Mouse (Mus musculus) CH12.LX (cell line): ENCODE data around the gene Krt12. TPM values are rescaled to one million over a fixed set of nuclear protein-coding genes. Genes with fewer than 3 reads are reported as not detected.

Experiments
- DNase-seq: peaks from one replicate; pipeline ENCODE4 v3.0.0-alpha.2; 2013; ENCODE audit errors: extremely low read depth
- H3K27ac ChIP-seq: 2 replicates; pipeline ENCODE4 v1.5.1; 2012; ENCODE audit warnings: low read depth, mild to moderate bottlenecking, control low read depth, moderate library complexity; ENCODE audit not compliant: insufficient read depth
- H3K27me3 ChIP-seq: replicated peaks from 2 replicates; pipeline ENCODE3; 2012; ENCODE audit warnings: inconsistent platforms
- H3K36me3 ChIP-seq, 2 experiments: replicated peaks in 1 of 2; 2 replicates each; pipeline versions ENCODE3 to v1.6.1; 2012; ENCODE audit warnings: inconsistent platforms in 1 of 2, low read length in 1 of 2, mild to moderate bottlenecking in 1 of 2, mixed read lengths in 1 of 2, moderate library complexity in 1 of 2; ENCODE audit not compliant: control insufficient read depth in 1 of 2, insufficient read depth in 1 of 2
- H3K4me1 ChIP-seq, 2 experiments: 2 replicates each; pipeline ENCODE4 v1.6.1; 2012; ENCODE audit warnings: inconsistent platforms in 1 of 2, moderate library complexity in 1 of 2; ENCODE audit not compliant: insufficient read depth in 2 of 2, control insufficient read depth in 1 of 2
- H3K4me2 ChIP-seq: 2 replicates; pipeline ENCODE4 v1.6.1; 2012; ENCODE audit warnings: low read depth, mild to moderate bottlenecking, control low read depth; ENCODE audit not compliant: poor library complexity, insufficient read depth, severe bottlenecking
- H3K4me3 ChIP-seq, 3 experiments: fragments of 150-350 bp in 1 of 3; sonication (generic) in 1 of 3; replicated peaks in 1 of 3; 2 replicates each; pipeline versions ENCODE3 to v1.5.1; 2011 to 2012; ENCODE audit warnings: low read depth in 2 of 3, low read length in 2 of 3, mild to moderate bottlenecking in 2 of 3, moderate library complexity in 2 of 3, control low read depth in 1 of 3, improper control_type of control experiment in 1 of 3, inconsistent platforms in 1 of 3, mixed read lengths in 1 of 3; ENCODE audit not compliant: poor library complexity in 1 of 3
- H3K79me2 ChIP-seq: replicated peaks from 2 replicates; pipeline ENCODE4 v1.6.1; 2012; ENCODE audit warnings: mild to moderate bottlenecking, moderate library complexity; ENCODE audit not compliant: control insufficient read depth, poor library complexity, insufficient read depth, severe bottlenecking; ENCODE audit errors: extremely low read depth
- H3K9ac ChIP-seq: 2 replicates; pipeline ENCODE4 v1.6.1; 2012; ENCODE audit warnings: low read depth, mild to moderate bottlenecking, control low read depth, moderate library complexity; ENCODE audit not compliant: insufficient read depth
- H3K9me3 ChIP-seq: replicated peaks from 2 replicates; pipeline ENCODE3; 2012; ENCODE audit warnings: low read length, inconsistent platforms, mixed read lengths
- BHLHE40 ChIP-seq: IDR thresholded peaks from 2 replicates; pipeline ENCODE4 v1.6.1; 2011; ENCODE audit warnings: mild to moderate bottlenecking, low read depth, low read length, improper control_type of control experiment
- CHD2 ChIP-seq: IDR thresholded peaks from 2 replicates; pipeline ENCODE4 v1.6.1; 2011; ENCODE audit warnings: low read length, improper control_type of control experiment
- E2F4 ChIP-seq: IDR thresholded peaks from 2 replicates; pipeline ENCODE4 v1.6.1; 2011; ENCODE audit warnings: low read depth, low read length, improper control_type of control experiment; ENCODE audit not compliant: insufficient replicate concordance
- ETS1 ChIP-seq: conservative IDR thresholded peaks from 2 replicates; pipeline ENCODE4 v1.6.1; 2012; ENCODE audit warnings: low read depth, mild to moderate bottlenecking, inconsistent platforms, low read length, improper control_type of control experiment, moderate library complexity
- KAT2A ChIP-seq: IDR thresholded peaks from 2 replicates; pipeline ENCODE4 v1.6.1; 2012; ENCODE audit warnings: low read length, improper control_type of control experiment, inconsistent platforms; ENCODE audit not compliant: insufficient replicate concordance
- MYC ChIP-seq: IDR thresholded peaks from 2 replicates; pipeline ENCODE4 v1.6.1; 2011; ENCODE audit warnings: low read depth, mild to moderate bottlenecking, improper control_type of control experiment, low read length
- NRF1 ChIP-seq: IDR thresholded peaks from 2 replicates; pipeline ENCODE4 v1.6.1; 2014; ENCODE audit warnings: low read depth, mild to moderate bottlenecking, inconsistent platforms, low read length, improper control_type of control experiment, moderate library complexity
- SIN3A ChIP-seq: IDR thresholded peaks from 2 replicates; pipeline ENCODE4 v1.6.1; 2012; ENCODE audit warnings: low read length, improper control_type of control experiment, inconsistent platforms
- SMC3 ChIP-seq: IDR thresholded peaks from 2 replicates; pipeline ENCODE4 v1.6.1; 2011; ENCODE audit warnings: low read depth, low read length, improper control_type of control experiment
- UBTF ChIP-seq: IDR thresholded peaks from 2 replicates; pipeline ENCODE4 v1.6.1; 2012; ENCODE audit warnings: low read depth, mild to moderate bottlenecking, inconsistent platforms, low read length, improper control_type of control experiment, moderate library complexity
- USF1 ChIP-seq: IDR thresholded peaks from 2 replicates; pipeline ENCODE4 v1.6.1; 2014; ENCODE audit warnings: low read depth, mild to moderate bottlenecking, inconsistent platforms, low read length, improper control_type of control experiment
- USF2 ChIP-seq: conservative IDR thresholded peaks from 2 replicates; pipeline ENCODE4 v1.6.1; 2011; ENCODE audit warnings: low read depth, low read length, improper control_type of control experiment
- ZMIZ1 ChIP-seq: IDR thresholded peaks from 2 replicates; pipeline ENCODE4 v1.6.1; 2012; ENCODE audit warnings: low read depth, mild to moderate bottlenecking, inconsistent platforms, low read length, improper control_type of control experiment
- dilution Hi-C: fragments of 300-500 bp; cut with MboI; formaldehyde crosslinking; loops from 2 replicates; pipeline ENCODE4 v1.14.3; 2020; ENCODE audit warnings: low sequenced_read_pairs; ENCODE audit not compliant: extremely low pct_unique_long_range_greater_than_20kb, extremely low pct_ligation_motif_present
- in situ Hi-C: fragments of 300-500 bp; cut with MboI; formaldehyde crosslinking; loops from 3 replicates; pipeline ENCODE4 v1.14.3; 2019; ENCODE audit warnings: low sequenced_read_pairs, low pct_ligation_motif_present, low pct_unique_long_range_greater_than_20kb, mixed read lengths
- polyA plus RNA-seq: library from polyadenylated mRNA; unstranded; fragments of >175 nt; gene quantifications from 2 replicates; pipeline ENCODE4 v1.2.1, GENCODE M21; 2012; ENCODE audit warnings: low read depth; ENCODE audit not compliant: insufficient read length
- total RNA-seq, 2 experiments: library from RNA; depleted of rRNA; stranded (reverse); fragments of 300-350 nt in 1 of 2; fragments of >200 nt in 1 of 2; gene quantifications; 2 replicates each; pipeline ENCODE4 v1.2.3; 2012 to 2014

Gene Krt12
- total and polyA plus RNA-seq, 3 experiments: not detected

DNA sequence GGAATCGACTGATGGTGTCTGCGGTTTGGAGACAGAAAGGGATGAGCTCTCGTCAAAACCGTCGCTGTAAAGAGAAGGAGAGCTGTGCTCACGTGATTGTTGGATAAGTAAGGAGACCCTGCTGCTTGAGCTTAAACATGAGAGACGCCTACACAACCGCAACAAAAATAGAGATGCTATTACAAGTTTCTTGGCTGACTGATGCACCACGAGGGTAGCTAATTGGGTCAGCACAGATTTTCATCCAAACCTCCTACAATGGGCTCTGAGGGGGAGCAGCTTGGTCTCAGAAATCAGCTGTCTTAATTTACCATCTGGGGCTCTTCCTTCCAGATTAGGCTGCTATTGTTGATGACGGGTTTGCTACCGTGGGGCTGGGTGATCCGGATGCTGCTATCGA, 5.2 kb downstream of the Krt12 start:
- no peaks in the 10 kb centered on the region for H3K79me2 ChIP-seq
- H3K36me3 ChIP-seq: no peaks in the 10 kb centered on the region
- in situ Hi-C loops (no loop called here), dilution Hi-C loops (no loop called here)
- peaks cover 89% of the 10 kb centered on the region for H3K27me3 ChIP-seq
- DNase-seq: no peak
- no peak overlapping the region for H3K4me2 ChIP-seq
- TF ChIP-seq CHD2 (no peak), BHLHE40 (peak; percentile 30; the same call in 1 of the 2 replicates), USF2 (no peak), E2F4 (no peak), ETS1 (no peak)
- H3K9ac ChIP-seq: no peak overlapping the region
- peaks cover 0 to 2% of the 10 kb centered on the region in 2 experiments; a peak in 1 of 4 replicates for H3K4me1 ChIP-seq
- no peaks in the 10 kb centered on the region for H3K9me3 ChIP-seq
- no peak overlapping the region for H3K27ac ChIP-seq
- H3K4me3 ChIP-seq: no peak overlapping the region

GRCm38 (mm10) chr11:99414463-99415147, 7.5 kb downstream of the Krt12 start:
- Histone ChIP-seq H3K9ac (no peak overlapping the region), H3K9me3 (no peaks in the 10 kb centered on the region), H3K36me3 (no peaks in the 10 kb centered on the region), H3K27ac (no peak overlapping the region), H3K4me1 (peaks cover 0 to 2% of the 10 kb centered on the region in 2 experiments; a peak in 1 of 4 replicates), H3K27me3 (peaks cover 87% of the 10 kb centered on the region), H3K4me3 (no peak overlapping the region), H3K79me2 (no peaks in the 10 kb centered on the region)
- DNase-seq: no peak
- no peak for TF ChIP-seq ETS1
- no peak for TF ChIP-seq SIN3A
- no peak for TF ChIP-seq USF2
- TF ChIP-seq MYC: no peak
- no peak for TF ChIP-seq KAT2A
- no peak for TF ChIP-seq NRF1
- TF ChIP-seq SMC3: no peak
- TF ChIP-seq USF1: no peak
- TF ChIP-seq ZMIZ1: no peak
- no peak for TF ChIP-seq UBTF
- TF ChIP-seq, all 38 proteins: peak for 0
- in situ Hi-C loops: no loop called here
- H3K4me2 ChIP-seq: no peak overlapping the region
- dilution Hi-C loops: no loop called here
